Mouse (Mus musculus) erythroblast, embryonic 14.5 days (primary cell): ENCODE measurements around the gene Lonp2.

Source experiments
- GATA1 ChIP-seq: IDR thresholded peaks from 2 replicates; pipeline ENCODE4 v1.6.1; 2012; ENCODE audit warnings: low read length, inconsistent platforms, mixed read lengths
- TAL1 ChIP-seq: IDR thresholded peaks from 3 replicates; pipeline ENCODE4 v1.6.1; 2012; ENCODE audit warnings: low read length, inconsistent platforms, mixed read lengths

- no peak for TF ChIP-seq GATA1
- TF ChIP-seq TAL1: no peak
Measured at GRCm38 (mm10) chr8:86734954-86735353, 111.1 kb downstream of the Lonp2 start.
